Mouse (Mus musculus) cortical plate, adult 2 months (tissue): Measurements from ENCODE around the gene Cog5.

Experiments
- CTCF ChIP-seq: fragments of 200-500 bp; IDR thresholded peaks from 2 replicates; pipeline ENCODE4 v1.5.1; 2011; ENCODE audit warnings: mild to moderate bottlenecking, control low read depth, low read length; ENCODE audit not compliant: insufficient read depth; ENCODE audit errors: extremely low read depth
- POLR2A ChIP-seq: fragments of 200-500 bp; IDR thresholded peaks from 2 replicates; pipeline ENCODE4 v1.6.1; 2011; ENCODE audit warnings: mild to moderate bottlenecking, low read length, control low read depth; ENCODE audit not compliant: insufficient read depth; ENCODE audit errors: extremely low read depth

- TF ChIP-seq CTCF (no peak), POLR2A (no peak)
Observed at GRCm38 (mm10) chr12:31884365-31884764, 229.7 kb downstream of the Cog5 start.
